Mouse (Mus musculus) limb, embryonic 14.5 days (tissue): ENCODE measurements at regions not wholly inside any gene's neighbourhood (a gene's known extent, or its start where the extent isn't known, plus 50 kb on each side); places are given as distances from the start of the nearest gene placed in this dataset.

ENCODE experiments used
- ATAC-seq: fragments of 200-750 bp; cut with Nextera tagmentation; 2 replicates; pipeline ENCODE4 v1.8.0; 2017; ENCODE audit warnings: low read depth, moderate number of reproducible peaks, moderate TSS enrichment; ENCODE audit not compliant: low FRiP score
- DNase-seq: peaks from one replicate; pipeline ENCODE4 v3.0.0-alpha.2; 2015; ENCODE audit warnings: low spot score
- H3K27ac ChIP-seq: fragments of 300-500 bp; sonication (generic); replicated peaks from 2 replicates; pipeline ENCODE4 v1.5.1; 2014; ENCODE audit warnings: low read depth, mild to moderate bottlenecking, low read length, moderate library complexity, mixed read lengths
- H3K27me3 ChIP-seq: fragments of 300-500 bp; sonication (generic); 2 replicates; pipeline ENCODE4 v1.6.1; 2014; ENCODE audit warnings: low read length, mixed read lengths; ENCODE audit not compliant: control insufficient read depth, insufficient read depth
- H3K36me3 ChIP-seq: fragments of 300-500 bp; sonication (generic); 2 replicates; pipeline ENCODE4 v1.6.1; 2014; ENCODE audit warnings: mild to moderate bottlenecking, low read length, moderate library complexity, mixed read lengths; ENCODE audit not compliant: control insufficient read depth, insufficient read depth
- H3K4me1 ChIP-seq: fragments of 300-500 bp; sonication (generic); 2 replicates; pipeline ENCODE4 v1.6.1; 2014; ENCODE audit warnings: antibody characterized with exemption, low read length, mixed read lengths; ENCODE audit not compliant: control insufficient read depth, insufficient read depth
- H3K4me2 ChIP-seq: fragments of 300-500 bp; sonication (generic); replicated peaks from 2 replicates; pipeline ENCODE4 v1.6.1; 2014; ENCODE audit warnings: low read depth, mild to moderate bottlenecking, low read length, moderate library complexity; ENCODE audit not compliant: severe bottlenecking
- H3K4me3 ChIP-seq: fragments of 300-500 bp; sonication (generic); replicated peaks from 2 replicates; pipeline ENCODE4 v1.5.1; 2014; ENCODE audit warnings: low read length
- H3K9ac ChIP-seq: fragments of 300-500 bp; sonication (generic); 2 replicates; pipeline ENCODE4 v1.6.1; 2014; ENCODE audit warnings: mild to moderate bottlenecking, low read depth, low read length, moderate library complexity; ENCODE audit not compliant: severe bottlenecking
- H3K9me3 ChIP-seq: fragments of 300-500 bp; sonication (generic); 2 replicates; pipeline ENCODE4 v1.6.1; 2016; ENCODE audit warnings: low read length; ENCODE audit not compliant: control insufficient read depth
- POLR2A ChIP-seq: fragments of 200-500 bp; IDR thresholded peaks from 2 replicates; pipeline ENCODE4 v1.8.0; 2012; ENCODE audit warnings: inconsistent platforms, mild to moderate bottlenecking, moderate library complexity, borderline replicate concordance; ENCODE audit not compliant: insufficient read depth, insufficient read length; ENCODE audit errors: extremely low read depth
- WGBS: fragments of 180-500 bp; shearing (Covaris S2); extraction: QIAGEN DNeasy Blood & Tissue Kit; methylation state at CpG from one replicate; pipeline ENCODE4 v1.1.7; 2014; 5-methylcytosine and 5-hydroxymethylcytosine counted together

DNA sequence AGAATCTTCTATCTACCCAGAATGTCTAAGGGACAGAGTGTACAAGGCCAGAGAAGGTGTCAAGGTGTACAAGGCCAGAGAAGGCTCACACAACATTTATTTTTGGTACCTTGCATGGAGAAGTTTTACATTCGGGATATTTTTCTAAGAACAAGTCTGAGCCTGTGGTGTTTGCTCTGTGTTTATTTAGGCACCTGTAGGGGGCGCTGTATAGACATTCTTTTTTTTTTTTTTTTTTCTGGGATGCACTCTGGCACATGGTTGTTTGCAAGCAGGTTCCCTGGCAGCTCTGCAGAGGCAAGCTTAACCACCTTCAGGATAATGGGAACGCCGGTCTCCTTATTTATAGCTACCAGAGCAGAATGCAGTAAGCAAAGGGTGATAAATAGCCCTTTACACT is 187.4 kb downstream of the Stim2 start:
- DNase-seq (no peak), ATAC-seq (no peak)
- H3K4me3 ChIP-seq: no peak overlapping the region
- H3K9me3 ChIP-seq: no peaks in the 10 kb centered on the region
- H3K9ac ChIP-seq: no peak overlapping the region
- no peaks in the 10 kb centered on the region for H3K36me3 ChIP-seq
- no peak for TF ChIP-seq POLR2A
- WGBS: 55% methylated on average over 4 of the region's 4 CpGs
- H3K27me3 ChIP-seq: no peaks in the 10 kb centered on the region
- no peak overlapping the region for H3K4me2 ChIP-seq
- no peak overlapping the region for H3K27ac ChIP-seq
- no peaks in the 10 kb centered on the region for H3K4me1 ChIP-seq

DNA sequence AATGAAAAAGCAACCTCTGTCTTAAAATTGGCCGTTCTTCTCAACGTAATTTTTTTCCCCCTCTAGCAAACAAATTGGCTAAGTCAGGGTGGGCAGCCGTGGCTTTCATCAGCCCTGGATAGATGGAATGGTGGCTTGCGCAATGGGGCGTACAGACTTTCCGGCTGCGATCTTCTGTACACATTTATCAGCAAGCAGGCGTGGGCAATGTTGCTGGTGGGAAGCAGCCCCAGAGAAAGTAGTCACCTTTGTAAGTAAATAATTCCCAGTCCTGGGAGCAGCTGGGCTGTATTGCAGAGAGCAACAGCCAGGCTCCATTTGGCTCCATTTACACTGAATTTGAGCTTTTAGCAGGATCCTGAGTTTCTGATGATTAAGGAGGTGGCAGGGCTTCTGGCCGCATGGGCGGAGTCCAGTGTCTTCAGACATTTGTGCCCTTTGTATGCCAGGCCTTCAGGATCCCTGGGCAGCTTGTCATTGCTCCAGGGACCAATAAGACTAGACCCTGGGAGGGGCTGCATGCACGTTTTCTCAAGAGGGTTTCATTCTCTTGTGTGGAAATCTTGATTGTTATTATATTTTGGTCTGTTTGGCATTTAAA is 187.9 kb downstream of the Stim2 start:
- Histone ChIP-seq H3K9ac (no peak overlapping the region), H3K36me3 (no peaks in the 10 kb centered on the region), H3K27me3 (no peaks in the 10 kb centered on the region), H3K4me3 (no peak overlapping the region), H3K4me2 (no peak overlapping the region), H3K27ac (no peak overlapping the region), H3K9me3 (no peaks in the 10 kb centered on the region), H3K4me1 (no peaks in the 10 kb centered on the region)
- DNase-seq: no peak
- no peak for ATAC-seq
- WGBS: 70% methylated on average over 11 of the region's 11 CpGs
- TF ChIP-seq POLR2A: no peak

DNA sequence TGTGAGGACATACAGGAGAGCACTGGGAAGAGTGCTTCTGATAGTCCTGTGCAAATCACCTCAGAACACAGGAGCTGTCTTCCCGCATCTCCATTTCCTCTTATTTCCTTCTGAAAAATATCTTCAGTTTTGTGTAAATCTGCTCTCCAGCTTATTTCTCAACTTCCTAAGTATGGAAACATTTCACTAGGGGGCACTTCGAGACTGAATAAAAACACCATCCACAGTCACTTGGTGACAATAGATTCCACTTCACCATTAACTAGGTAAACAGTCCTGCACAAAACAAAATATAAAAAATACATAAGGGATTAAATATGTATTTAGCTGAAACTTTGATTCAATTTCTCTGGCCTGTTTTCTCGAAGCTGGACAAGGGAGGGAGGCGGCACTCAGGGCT is 193.4 kb downstream of the Stim2 start:
- H3K27me3 ChIP-seq: no peaks in the 10 kb centered on the region
- no peak overlapping the region for H3K4me3 ChIP-seq
- DNase-seq: no peak
- H3K4me1 ChIP-seq: no peaks in the 10 kb centered on the region
- no peak overlapping the region for H3K9ac ChIP-seq
- 82% methylated on average over 4 of the region's 4 CpGs for WGBS
- H3K4me2 ChIP-seq: no peak overlapping the region
- TF ChIP-seq POLR2A: no peak
- no peaks in the 10 kb centered on the region for H3K36me3 ChIP-seq
- no peak overlapping the region for H3K27ac ChIP-seq
- ATAC-seq: no peak
- H3K9me3 ChIP-seq: no peaks in the 10 kb centered on the region

DNA sequence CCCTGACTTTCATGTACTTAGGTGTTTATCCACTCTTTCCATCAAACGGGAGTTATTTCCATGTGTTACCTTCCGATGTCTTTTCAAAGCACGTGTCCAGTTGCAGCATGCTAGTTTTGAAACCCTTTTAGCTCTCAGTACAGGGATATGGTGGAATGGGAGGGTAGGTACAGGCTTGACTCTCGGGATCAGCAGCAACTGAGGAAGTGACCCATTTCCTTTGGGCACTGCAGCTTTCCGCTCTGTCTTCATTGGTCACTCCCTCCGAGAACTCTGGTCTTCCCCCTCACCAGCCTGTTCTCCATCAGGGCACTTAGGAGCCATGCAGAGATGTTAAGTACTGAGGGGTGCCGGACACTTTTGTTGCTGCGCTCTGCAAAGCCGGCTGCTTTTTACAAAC is 196.5 kb downstream of the Stim2 start:
- no peaks in the 10 kb centered on the region for H3K27me3 ChIP-seq
- no peak overlapping the region for H3K4me3 ChIP-seq
- DNase-seq (no peak), ATAC-seq (no peak)
- no peak overlapping the region for H3K9ac ChIP-seq
- no peak overlapping the region for H3K4me2 ChIP-seq
- no peak overlapping the region for H3K27ac ChIP-seq
- no peaks in the 10 kb centered on the region for H3K9me3 ChIP-seq
- WGBS: 51% methylated on average over 9 of the region's 9 CpGs
- no peak for TF ChIP-seq POLR2A
- H3K36me3 ChIP-seq: no peaks in the 10 kb centered on the region
- no peaks in the 10 kb centered on the region for H3K4me1 ChIP-seq

- no peak overlapping the region for H3K9ac ChIP-seq
- no peaks in the 10 kb centered on the region for H3K36me3 ChIP-seq
- DNase-seq (no peak), ATAC-seq (no peak)
- no peak overlapping the region for H3K4me3 ChIP-seq
- H3K9me3 ChIP-seq: no peaks in the 10 kb centered on the region
- 31% methylated on average over 3 of the region's 3 CpGs for WGBS
- H3K27me3 ChIP-seq: no peaks in the 10 kb centered on the region
- no peaks in the 10 kb centered on the region for H3K4me1 ChIP-seq
- no peak overlapping the region for H3K27ac ChIP-seq
- H3K4me2 ChIP-seq: no peak overlapping the region
- no peak for TF ChIP-seq POLR2A
Measured at GRCm38 (mm10) chr5:54200032-54200431, 201.7 kb downstream of the Stim2 start.

DNA sequence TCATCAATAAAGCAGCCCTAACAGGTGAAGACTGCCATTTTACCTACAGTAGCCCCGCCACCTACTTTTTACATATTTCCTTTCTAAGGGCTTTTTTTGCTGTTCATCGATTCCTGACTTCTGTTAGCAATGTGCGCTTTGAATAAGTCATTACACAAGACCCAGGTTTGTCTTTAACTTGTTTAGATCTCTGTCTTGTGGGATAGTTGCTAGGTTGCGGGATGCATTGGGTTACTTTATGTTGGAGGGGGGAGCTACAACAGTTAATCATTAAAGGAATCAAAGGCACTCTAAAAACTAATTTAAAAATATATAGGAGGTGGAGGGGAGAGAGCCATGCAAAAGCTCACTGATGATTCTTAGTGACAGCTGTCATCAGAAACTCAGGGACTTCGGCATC is 202.3 kb downstream of the Stim2 start:
- 78% methylated on average over 5 of the region's 5 CpGs for WGBS
- Histone ChIP-seq H3K4me2 (no peak overlapping the region), H3K9ac (no peak overlapping the region), H3K27ac (no peak overlapping the region), H3K36me3 (no peaks in the 10 kb centered on the region), H3K4me1 (no peaks in the 10 kb centered on the region), H3K4me3 (no peak overlapping the region), H3K27me3 (no peaks in the 10 kb centered on the region), H3K9me3 (no peaks in the 10 kb centered on the region)
- DNase-seq: no peak
- no peak for ATAC-seq
- no peak for TF ChIP-seq POLR2A
